23 mouse cellular contexts compared by ENCODE assay signal in the genomic region with DNA sequence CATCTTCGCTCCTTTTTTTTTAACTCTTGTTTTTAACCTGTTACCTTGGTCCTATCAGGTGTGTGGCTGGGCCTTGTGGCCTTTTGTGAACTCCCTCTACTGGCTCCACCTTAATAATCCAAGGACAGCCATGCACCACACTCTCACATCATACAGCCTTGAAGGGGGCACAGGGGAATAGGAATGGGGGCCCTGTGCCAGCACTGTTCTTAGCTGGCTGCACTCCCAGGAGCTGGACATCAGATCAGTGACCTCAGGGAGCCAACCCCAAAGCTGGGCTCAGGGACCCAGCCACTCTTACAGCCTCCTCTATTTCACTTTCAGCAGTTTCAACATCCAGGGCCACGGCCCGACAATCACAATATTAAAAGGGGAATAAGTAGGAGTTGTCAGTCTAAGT. TPM values are rescaled to one million over a fixed set of nuclear protein-coding genes. Genes with fewer than 3 reads are reported as not detected.
DNase-seq lines count a peak whose midpoint lies in the region; ATAC-seq and TF ChIP-seq lines count a peak whose summit lies in the region.
"Had no signal": no experiment of that assay in that cellular context is flagged by ENCODE, and none has a peak within 500 bp of the region (broad histone marks: within the 10 kb centered on the region; RNA-seq: fewer than 3 reads in every experiment).

No protein-coding gene starts in this region.

- no peaks in the 10 kb centered on the region for H3K9me3 ChIP-seq in kidney, embryonic 16.5 days (ENCODE audit: low read length)
- no peaks in the 10 kb centered on the region for H3K9me3 ChIP-seq in stomach, postnatal 0 days (ENCODE audit: control insufficient read depth, low read length)
- H3K9me3 ChIP-seq: embryonic facial prominence, embryonic 15.5 days; forebrain, embryonic 12.5 days; limb, embryonic 13.5 days; midbrain, embryonic 15.5 days had no signal

- TF ChIP-seq EP300 in stomach, postnatal 0 days (optimal IDR thresholded peaks at IDR 0.05): no peak

- no peak for TF ChIP-seq CTCF in liver, adult 2 months (IDR thresholded peaks at IDR 0.05; ENCODE audit: low read depth, low read length)
- TF ChIP-seq CTCF in stomach, postnatal 0 days (IDR thresholded peaks at IDR 0.05; ENCODE audit: low read depth): no peak

- H3K27ac ChIP-seq in liver, adult 2 months (replicated peaks; ENCODE audit: insufficient read depth, low read depth, low read length): no peak overlapping the region
- no peak overlapping the region for H3K27ac ChIP-seq in kidney, embryonic 16.5 days (ENCODE audit: low read length)
- no peak overlapping the region for H3K27ac ChIP-seq in stomach, postnatal 0 days (replicated peaks)
- H3K27ac ChIP-seq: embryonic facial prominence, embryonic 15.5 days; forebrain, embryonic 12.5 days; kidney, postnatal 0 days; limb, embryonic 13.5 days; macrophage; midbrain, embryonic 15.5 days had no signal

- H3K27me3 ChIP-seq in liver, adult 2 months (ENCODE audit: control insufficient read depth, insufficient read depth, low read length): no peaks in the 10 kb centered on the region
- no peaks in the 10 kb centered on the region for H3K27me3 ChIP-seq in kidney, embryonic 16.5 days (ENCODE audit: insufficient read depth, low read length)
- no peaks in the 10 kb centered on the region for H3K27me3 ChIP-seq in stomach, postnatal 0 days (ENCODE audit: control insufficient read depth, insufficient read depth, low read length)
- H3K27me3 ChIP-seq: embryonic facial prominence, embryonic 15.5 days; forebrain, embryonic 12.5 days; limb, embryonic 13.5 days; midbrain, embryonic 15.5 days had no signal

- no peaks in the 10 kb centered on the region for H3K36me3 ChIP-seq in liver, adult 2 months (ENCODE audit: control insufficient read depth, insufficient read depth, low read length)
- H3K36me3 ChIP-seq in kidney, embryonic 16.5 days (ENCODE audit: insufficient read depth, low read length): no peaks in the 10 kb centered on the region
- no peaks in the 10 kb centered on the region for H3K36me3 ChIP-seq in stomach, postnatal 0 days (ENCODE audit: control insufficient read depth, insufficient read depth, low read length)
- H3K36me3 ChIP-seq: embryonic facial prominence, embryonic 15.5 days; forebrain, embryonic 12.5 days; limb, embryonic 13.5 days; midbrain, embryonic 15.5 days had no signal

- WGBS in liver, adult 2 months: 45% methylated on average over 3 of the region's 3 CpGs
- WGBS in kidney, embryonic 16.5 days: 82% methylated on average over 3 of the region's 3 CpGs
- 73% methylated on average over 3 of the region's 3 CpGs for WGBS in stomach, postnatal 0 days

- no peak for ATAC-seq in kidney, embryonic 16.5 days (ENCODE audit: low FRiP score, low TSS enrichment)
- no peak for ATAC-seq in stomach, postnatal 0 days (ENCODE audit: low FRiP score, low TSS enrichment)
- ATAC-seq: midbrain, embryonic 15.5 days had no signal

- peaks cover 3% of the 10 kb centered on the region; the same call in 1 of the 2 replicates for H3K4me1 ChIP-seq in liver, adult 2 months (ENCODE audit: control insufficient read depth, insufficient read depth, low read length)
- no peaks in the 10 kb centered on the region for H3K4me1 ChIP-seq in kidney, embryonic 16.5 days (ENCODE audit: insufficient read depth, low read length)
- no peaks in the 10 kb centered on the region for H3K4me1 ChIP-seq in stomach, postnatal 0 days (replicated peaks; ENCODE audit: control insufficient read depth, insufficient read depth)
- H3K4me1 ChIP-seq: embryonic facial prominence, embryonic 15.5 days; forebrain, embryonic 12.5 days; limb, embryonic 13.5 days; midbrain, embryonic 15.5 days had no signal

- no peak for TF ChIP-seq POLR2A in liver, adult 2 months (IDR thresholded peaks at IDR 0.05; ENCODE audit: extremely low read depth, insufficient read depth, low read length)

- no peak overlapping the region for H3K9ac ChIP-seq in liver, adult 2 months (ENCODE audit: low read depth, low read length)
- H3K9ac ChIP-seq in kidney, embryonic 16.5 days (replicated peaks; ENCODE audit: low read length): no peak overlapping the region
- no peak overlapping the region for H3K9ac ChIP-seq in stomach, postnatal 0 days (ENCODE audit: low read length)
- H3K9ac ChIP-seq: embryonic facial prominence, embryonic 15.5 days; forebrain, embryonic 12.5 days; limb, embryonic 13.5 days; midbrain, embryonic 15.5 days had no signal

- H3K4me3 ChIP-seq in liver, adult 2 months (ENCODE audit: insufficient read depth, low read depth, low read length): no peak overlapping the region
- no peak overlapping the region for H3K4me3 ChIP-seq in kidney, embryonic 16.5 days (ENCODE audit: low read length)
- no peak overlapping the region for H3K4me3 ChIP-seq in stomach, postnatal 0 days (ENCODE audit: low read depth, low read length)
- H3K4me3 ChIP-seq: embryonic facial prominence, embryonic 15.5 days; forebrain, embryonic 12.5 days; limb, embryonic 13.5 days; midbrain, embryonic 15.5 days had no signal

- no peak overlapping the region for H3K4me2 ChIP-seq in kidney, embryonic 16.5 days (replicated peaks; ENCODE audit: low read depth, low read length)
- no peak overlapping the region for H3K4me2 ChIP-seq in stomach, postnatal 0 days (replicated peaks; ENCODE audit: low read depth)
- H3K4me2 ChIP-seq: embryonic facial prominence, embryonic 15.5 days; forebrain, embryonic 12.5 days; limb, embryonic 13.5 days; midbrain, embryonic 15.5 days had no signal

- DNase-seq in liver, adult 2 months (ENCODE audit: extremely low read depth, low read depth, low spot score): peak; percentile 41
- no peak for DNase-seq in liver
- DNase-seq in adrenal gland, adult 2 months: peak; percentile 94
- peak; percentile 8 for DNase-seq in gastrocnemius, postnatal 10 days
- DNase-seq in heart, postnatal 4 days: peak; percentile 64
- DNase-seq in cerebellum, adult 11 months: no peak
- no peak for DNase-seq in stomach, postnatal 0 days (ENCODE audit: low spot score)
- DNase-seq: cerebellum, adult 11-12 months; lung, adult 2 months; right cerebral cortex, postnatal 4 days; thymus, postnatal 14 days had no signal

- H3K79me2 ChIP-seq in liver, adult 2 months (ENCODE audit: control insufficient read depth, insufficient read depth, low read length): no peaks in the 10 kb centered on the region

RNA-seq across cellular contexts. Expression of a gene that starts 15.7 kb away (rescaled TPM):
- under 0.01 TPM in 1 of 2 replicates, not detected in the other for total RNA-seq in liver, adult 2 months (2014; rRNA removed)
- 0.12 TPM in 1 of 2 replicates, not detected in the other for polyA plus RNA-seq in liver, adult 2 months (2012; rRNA removed)
- 1 to 10 TPM; 7.9 to 8.9 TPM for total RNA-seq in adrenal gland, adult 2 months (2021)
- 0.29 and 0.86 TPM in 2 replicates for polyA plus RNA-seq in adrenal gland, adult 2 months (2012; rRNA removed)
- 1 to 10 TPM; 1.9 to 2.0 TPM for total RNA-seq in gastrocnemius, postnatal 10 days (2021)
- under 1 TPM; 0.36 to 0.43 TPM for total RNA-seq in heart, postnatal 4 days (2021)
- polyA plus RNA-seq in kidney, embryonic 16.5 days (2015; fragmentation: Nextera tagmentation; extraction: Ambion mirVana): not detected in 2 replicates
- not detected in 2 replicates for polyA plus RNA-seq in stomach, postnatal 0 days (2015; fragmentation: Nextera tagmentation; extraction: Ambion mirVana)
- total RNA-seq: ES-E14; left cerebral cortex, adult 8-10 months had no signal
- polyA plus RNA-seq: embryonic facial prominence, embryonic 15.5 days; forebrain, embryonic 12.5 days; hindbrain, embryonic 11.5 days; intestine, embryonic 14.5 days; limb, embryonic 13.5 days; lung, adult 2 months; macrophage; midbrain, embryonic 15.5 days; stomach, embryonic 14.5 days had no signal

RNA-seq across cellular contexts. Expression of a gene that starts 43.6 kb away (rescaled TPM):
- total RNA-seq in liver, adult 2 months (2014; rRNA removed): 384 and 554 TPM in 2 replicates
- polyA plus RNA-seq in liver, adult 2 months (2012; rRNA removed): 174 and 206 TPM in 2 replicates
- total RNA-seq in adrenal gland, adult 2 months (2021): 10 to 100 TPM; 45.4 to 72.3 TPM
- polyA plus RNA-seq in adrenal gland, adult 2 months (2012; rRNA removed): 10.1 and 14.8 TPM in 2 replicates
- total RNA-seq in gastrocnemius, postnatal 10 days (2021): 10 to 100 TPM; 43.3 to 51.5 TPM
- 1 to 10 TPM; 7.9 to 9.1 TPM for total RNA-seq in heart, postnatal 4 days (2021)
- polyA plus RNA-seq in kidney, embryonic 16.5 days (2015; fragmentation: Nextera tagmentation; extraction: Ambion mirVana): 28.6 and 29.0 TPM in 2 replicates
- polyA plus RNA-seq in stomach, postnatal 0 days (2015; fragmentation: Nextera tagmentation; extraction: Ambion mirVana): 16.9 and 18.0 TPM in 2 replicates
- polyA plus RNA-seq: macrophage had no signal

RNA-seq across cellular contexts. Expression of a gene that starts 50.1 kb away (rescaled TPM):
- total RNA-seq in liver, adult 2 months (2014; rRNA removed): 0.09 TPM in 1 of 2 replicates, not detected in the other
- polyA plus RNA-seq in liver, adult 2 months (2012; rRNA removed): not detected in 2 replicates
- 1 to 10 TPM; 1.5 to 2.6 TPM for total RNA-seq in adrenal gland, adult 2 months (2021)
- not detected in 2 replicates for polyA plus RNA-seq in adrenal gland, adult 2 months (2012; rRNA removed)
- 1 to 10 TPM in 1 of 2 experiments, under 1 TPM in 1; 0.68 to 1.1 TPM for total RNA-seq in gastrocnemius, postnatal 10 days (2021)
- under 1 TPM; 0.14 to 0.25 TPM for total RNA-seq in heart, postnatal 4 days (2021)
- polyA plus RNA-seq in kidney, embryonic 16.5 days (2015; fragmentation: Nextera tagmentation; extraction: Ambion mirVana): 0.09 and 0.12 TPM in 2 replicates
- 0.05 TPM in 1 of 2 replicates, not detected in the other for polyA plus RNA-seq in stomach, postnatal 0 days (2015; fragmentation: Nextera tagmentation; extraction: Ambion mirVana)
- polyA plus RNA-seq: hindbrain, embryonic 11.5 days; intestine, embryonic 14.5 days; limb, embryonic 13.5 days; macrophage; stomach, embryonic 14.5 days had no signal

Comparison
In these comparisons a context has a peak if more than half of its experiments do, and no peak if none do; other contexts are left out.
1. DNase-seq: peak in liver, adult 2 months (single experiment), adrenal gland, adult 2 months (single experiment), gastrocnemius, postnatal 10 days (single experiment) and heart, postnatal 4 days (single experiment); none in liver (single experiment), cerebellum, adult 11 months (single experiment) and stomach, postnatal 0 days (single experiment).
2. RNA of a gene that starts 43.6 kb away (total RNA-seq): 384 to 554 TPM in liver, adult 2 months, 45.4 to 72.3 TPM in adrenal gland, adult 2 months and 43.3 to 51.5 TPM in gastrocnemius, postnatal 10 days; 7.9 to 9.1 TPM in heart, postnatal 4 days; every median in the first group is over 4 times any median in the second.